In genomic region chr6:39915636-39916281, GRCm38 (mm10) we compare ENCODE assay signal across 25 mouse cellular contexts. TPM values are rescaled to one million over a fixed set of nuclear protein-coding genes. Genes with fewer than 3 reads are reported as not detected.
DNase-seq lines count a peak whose midpoint lies in the region; ATAC-seq lines count a peak whose summit lies in the region.
"Had no signal": no experiment of that assay in that cellular context is flagged by ENCODE, and none has a peak within 500 bp of the region (broad histone marks: within the 10 kb centered on the region; RNA-seq: fewer than 3 reads in every experiment).

No protein-coding gene starts in this region.

- no peak overlapping the region for H3K4me2 ChIP-seq in hindbrain, embryonic 11.5 days (replicated peaks; ENCODE audit: low read depth, low read length)
- H3K4me2 ChIP-seq: embryonic facial prominence, embryonic 12.5 days; embryonic facial prominence, embryonic 15.5 days; heart, embryonic 11.5 days; hindbrain, embryonic 14.5 days had no signal

- H3K4me3 ChIP-seq in hindbrain, embryonic 11.5 days (ENCODE audit: low read depth, low read length), result no peak overlapping the region
- H3K4me3 ChIP-seq: embryonic facial prominence, embryonic 12.5 days; embryonic facial prominence, embryonic 15.5 days; gastrocnemius, adult 2 months; hindbrain, embryonic 10.5 days had no signal

- no peaks in the 10 kb centered on the region for H3K9me3 ChIP-seq in hindbrain, embryonic 11.5 days (ENCODE audit: control insufficient read depth, low read length)
- H3K9me3 ChIP-seq: embryonic facial prominence, embryonic 12.5 days; embryonic facial prominence, embryonic 15.5 days; hindbrain, embryonic 10.5 days had no signal

- H3K27ac ChIP-seq in hindbrain, embryonic 11.5 days (ENCODE audit: low read depth, low read length), result no peak overlapping the region
- H3K27ac ChIP-seq: embryonic facial prominence, embryonic 12.5 days; embryonic facial prominence, embryonic 15.5 days; gastrocnemius, adult 2 months; hindbrain, embryonic 14.5 days had no signal

- DNase-seq in cerebellum, adult 18-20 months, result peak; percentile 23 to 32
- DNase-seq in cerebellum, adult 8-10 months, result no peak
- DNase-seq in brain, adult 2 months (ENCODE audit: low read depth, low spot score), result peak; percentile 70
- DNase-seq in cerebellum, adult 9-10 months, result peak; percentile 44
- DNase-seq in cerebellum, postnatal 14 days, result peak; percentile 35 to 49
- DNase-seq in hindbrain, embryonic 11.5 days (ENCODE audit: low spot score), result no peak
- no peak for DNase-seq in heart, postnatal 36 days
- DNase-seq: adrenal gland, postnatal 10 days; adrenal gland, postnatal 36 days; forebrain, postnatal 0 days; gastrocnemius, adult 2 months; gastrocnemius, postnatal 14 days; heart, adult 11 months; kidney, adult 8-10 months had no signal

- 0 out of 2 replicates have a peak, but pooled peaks cover 2% of the 10 kb centered on the region for H3K4me1 ChIP-seq in hindbrain, embryonic 11.5 days (replicated peaks; ENCODE audit: control insufficient read depth, insufficient read depth, low read length)
- H3K4me1 ChIP-seq: embryonic facial prominence, embryonic 12.5 days; embryonic facial prominence, embryonic 15.5 days had no signal

- H3K9ac ChIP-seq in hindbrain, embryonic 11.5 days (ENCODE audit: low read depth, low read length), result no peak overlapping the region
- H3K9ac ChIP-seq: embryonic facial prominence, embryonic 12.5 days; embryonic facial prominence, embryonic 15.5 days; forebrain, postnatal 0 days; hindbrain, embryonic 14.5 days had no signal

- ATAC-seq in activated CD4-positive, CD25-positive, alpha-beta regulatory T cell, adult 4 months, result no peak
- no peak for ATAC-seq in hindbrain, embryonic 11.5 days (ENCODE audit: low FRiP score)
- ATAC-seq: CD4-positive, CD25-positive, alpha-beta regulatory T cell, adult 4 months; forebrain, embryonic 14.5 days; forebrain, postnatal 0 days; intestine, postnatal 0 days had no signal

- intact Hi-C loops in heart, postnatal 36 days (cut with DNase I), result no loop called here

- H3K27me3 ChIP-seq in hindbrain, embryonic 11.5 days (ENCODE audit: control insufficient read depth, insufficient read depth, low read length), result no peaks in the 10 kb centered on the region
- H3K27me3 ChIP-seq: embryonic facial prominence, embryonic 12.5 days; embryonic facial prominence, embryonic 15.5 days had no signal

- WGBS in hindbrain, embryonic 11.5 days, result 96% methylated on average over 2 of the region's 2 CpGs

- H3K36me3 ChIP-seq in hindbrain, embryonic 11.5 days (ENCODE audit: control insufficient read depth, insufficient read depth, low read length), result no peaks in the 10 kb centered on the region
- H3K36me3 ChIP-seq: embryonic facial prominence, embryonic 12.5 days; embryonic facial prominence, embryonic 15.5 days; hindbrain, embryonic 10.5 days had no signal

RNA-seq across cellular contexts. Expression of gene Tmem178b, which starts 42.7 kb away (rescaled TPM):
- polyA plus RNA-seq in activated CD4-positive, CD25-positive, alpha-beta regulatory T cell, adult 4 months (2017; shearing (Covaris generic)), result not detected
- polyA plus RNA-seq in hindbrain, embryonic 11.5 days (2014; fragmentation: Nextera tagmentation; extraction: Ambion mirVana), result 9.9 and 10.5 TPM in 2 replicates
- total RNA-seq in heart, postnatal 36 days (2021), result under 1 TPM; 0.36 to 0.60 TPM
- total RNA-seq: common myeloid progenitor, adult 5-6 weeks had no signal
- polyA plus RNA-seq: heart, embryonic 14.5 days had no signal

Comparison
In these comparisons a context has a peak if more than half of its experiments do, and no peak if none do; other contexts are left out.
1. DNase-seq: peak in cerebellum, adult 18-20 months (2 of 2), brain, adult 2 months (single experiment), cerebellum, adult 9-10 months (single experiment) and cerebellum, postnatal 14 days (2 of 2); none in cerebellum, adult 8-10 months (single experiment), hindbrain, embryonic 11.5 days (single experiment) and heart, postnatal 36 days (0 of 2).
2. RNA of gene Tmem178b, which starts 42.7 kb away (polyA plus RNA-seq): 9.9 to 10.5 TPM in hindbrain, embryonic 11.5 days; not detected in activated CD4-positive, CD25-positive, alpha-beta regulatory T cell, adult 4 months; every median in the first group is over 10 times any median in the second.